9 mouse cellular contexts compared by ENCODE assay signal in the genomic region with DNA sequence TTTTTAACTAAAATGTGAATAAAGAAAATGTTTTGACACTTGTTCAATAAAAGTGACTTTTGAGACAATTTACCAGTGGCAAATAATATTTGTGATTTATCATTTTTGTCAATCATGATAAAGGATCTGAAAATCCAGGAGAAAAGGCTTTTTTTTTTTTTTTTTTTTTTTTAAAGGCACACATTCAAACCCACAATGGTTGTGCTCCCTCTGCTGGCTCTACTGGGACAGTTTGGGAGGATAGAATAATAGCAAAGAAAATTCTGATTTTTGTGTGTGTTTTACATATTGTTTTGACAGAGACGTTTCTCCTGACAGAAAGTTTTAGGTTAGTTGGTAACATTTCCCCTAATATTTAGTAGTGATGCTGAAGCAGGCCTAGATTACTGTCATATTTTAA. TPM values are rescaled to one million over a fixed set of nuclear protein-coding genes. Genes with fewer than 3 reads are reported as not detected.
DNase-seq lines count a peak whose midpoint lies in the region; ATAC-seq lines count a peak whose summit lies in the region.
"Had no signal": no experiment of that assay in that cellular context is flagged by ENCODE, and none has a peak within 500 bp of the region (broad histone marks: within the 10 kb centered on the region; RNA-seq: fewer than 3 reads in every experiment).

No protein-coding gene starts in this region.

- peaks cover 13% of the 10 kb centered on the region for H3K4me1 ChIP-seq in forebrain, embryonic 13.5 days
- peaks cover 37% of the 10 kb centered on the region for H3K4me1 ChIP-seq in forebrain, embryonic 10.5 days
- peaks cover 16% of the 10 kb centered on the region for H3K4me1 ChIP-seq in hindbrain, embryonic 13.5 days (replicated peaks)

- H3K4me2 ChIP-seq in forebrain, embryonic 13.5 days: no peak overlapping the region
- no peak overlapping the region for H3K4me2 ChIP-seq in hindbrain, embryonic 13.5 days

- H3K4me3 ChIP-seq in forebrain, embryonic 13.5 days: no peak overlapping the region
- no peak overlapping the region for H3K4me3 ChIP-seq in forebrain, embryonic 10.5 days
- no peak overlapping the region for H3K4me3 ChIP-seq in hindbrain, embryonic 13.5 days
- H3K4me3 ChIP-seq: myocyte had no signal

- WGBS in forebrain, embryonic 13.5 days: 36% methylated on average over 1 of the region's 1 CpGs
- WGBS in forebrain, embryonic 10.5 days: 66% methylated on average over 1 of the region's 1 CpGs
- WGBS in hindbrain, embryonic 13.5 days: 22% methylated on average over 1 of the region's 1 CpGs

- H3K27ac ChIP-seq in forebrain, embryonic 13.5 days: no peak overlapping the region
- no peak overlapping the region for H3K27ac ChIP-seq in forebrain, embryonic 10.5 days
- no peak overlapping the region for H3K27ac ChIP-seq in hindbrain, embryonic 13.5 days

- H3K27me3 ChIP-seq in forebrain, embryonic 13.5 days: 0 out of 2 replicates have a peak, but pooled peaks cover 5% of the 10 kb centered on the region
- H3K27me3 ChIP-seq in forebrain, embryonic 10.5 days (ENCODE audit: poor library complexity, severe bottlenecking): peaks cover 28% of the 10 kb centered on the region
- peaks cover 9% of the 10 kb centered on the region; the same call in 1 of the 2 replicates for H3K27me3 ChIP-seq in hindbrain, embryonic 13.5 days

- DNase-seq in forebrain, embryonic 10.5 days (ENCODE audit: extremely low spot score, low spot score): no peak
- peak; percentile 27 to 58 for DNase-seq in layer of hippocampus, postnatal 10 days (ENCODE audit: low spot score in 2 of 2)
- no peak for DNase-seq in layer of hippocampus, adult 9-11 months
- peak; percentile 24 for DNase-seq in MN1 (ENCODE audit: low spot score)
- DNase-seq in left cerebral cortex, postnatal 14 days (ENCODE audit: low spot score in 2 of 2): peak; percentile 31 to 62
- DNase-seq in c-Kit-positive CD71-positive TER-119-positive erythroid progenitor cells, embryonic 14.5 days (ENCODE audit: low spot score): no peak

- peak; percentile 30 for ATAC-seq in forebrain, embryonic 13.5 days
- ATAC-seq in hindbrain, embryonic 13.5 days (ENCODE audit: low FRiP score): no peak

- no peak overlapping the region for H3K9ac ChIP-seq in forebrain, embryonic 13.5 days
- H3K9ac ChIP-seq in hindbrain, embryonic 13.5 days: no peak overlapping the region

- no peaks in the 10 kb centered on the region for H3K9me3 ChIP-seq in forebrain, embryonic 13.5 days (replicated peaks)
- no peaks in the 10 kb centered on the region for H3K9me3 ChIP-seq in forebrain, embryonic 10.5 days
- H3K9me3 ChIP-seq in hindbrain, embryonic 13.5 days: no peaks in the 10 kb centered on the region

- no peaks in the 10 kb centered on the region for H3K36me3 ChIP-seq in forebrain, embryonic 13.5 days (ENCODE audit: poor library complexity, severe bottlenecking)
- no peaks in the 10 kb centered on the region for H3K36me3 ChIP-seq in forebrain, embryonic 10.5 days (replicated peaks)
- H3K36me3 ChIP-seq in hindbrain, embryonic 13.5 days: no peaks in the 10 kb centered on the region

- intact Hi-C loops in left cerebral cortex, postnatal 14 days (cut with DNase I): loop anchor here (5.0 kb wide), 1 partner anchor 527 kb away; no protein-coding TSS in a partner anchor

RNA-seq across cellular contexts. Expression of gene Spry2, which starts 28.1 kb away (rescaled TPM):
- 21.4 and 27.4 TPM in 2 replicates for polyA plus RNA-seq in forebrain, embryonic 13.5 days (2015; fragmentation: Nextera tagmentation; extraction: Ambion mirVana)
- 24.7 and 27.6 TPM in 2 replicates for polyA plus RNA-seq in forebrain, embryonic 10.5 days (2016; fragmentation: Nextera tagmentation; extraction: Ambion mirVana)
- 10 to 100 TPM; 70.6 to 72.6 TPM for total RNA-seq in layer of hippocampus, postnatal 10 days (2021)
- total RNA-seq in left cerebral cortex, postnatal 14 days (2021): 10 to 100 TPM; 76.6 to 90.0 TPM
- 39.0 and 42.2 TPM in 2 replicates for polyA plus RNA-seq in hindbrain, embryonic 13.5 days (2015; fragmentation: Nextera tagmentation; extraction: Ambion mirVana)

Comparison
In these comparisons a context has a peak if more than half of its experiments do, and no peak if none do; other contexts are left out.
1. DNase-seq: peak in layer of hippocampus, postnatal 10 days (2 of 2), MN1 (single experiment) and left cerebral cortex, postnatal 14 days (2 of 2); none in forebrain, embryonic 10.5 days (single experiment), layer of hippocampus, adult 9-11 months (single experiment) and c-Kit-positive CD71-positive TER-119-positive erythroid progenitor cells, embryonic 14.5 days (single experiment).